Mouse (Mus musculus) cortical plate, adult 2 months (tissue): ENCODE results near the gene Cpox.

ENCODE experiments used
- CTCF ChIP-seq: fragments of 200-500 bp; IDR thresholded peaks from 2 replicates; pipeline ENCODE4 v1.5.1; 2011; ENCODE audit warnings: mild to moderate bottlenecking, control low read depth, low read length; ENCODE audit not compliant: insufficient read depth; ENCODE audit errors: extremely low read depth
- POLR2A ChIP-seq: fragments of 200-500 bp; IDR thresholded peaks from 2 replicates; pipeline ENCODE4 v1.6.1; 2011; ENCODE audit warnings: mild to moderate bottlenecking, low read length, control low read depth; ENCODE audit not compliant: insufficient read depth; ENCODE audit errors: extremely low read depth

GRCm38 (mm10) chr16:58713128-58713527, 43.0 kb downstream of the Cpox start:
- TF ChIP-seq CTCF (no peak), POLR2A (no peak)
